Mouse (Mus musculus) right cerebral cortex, postnatal 25 days (tissue): ENCODE data around the gene Itln1.
"Not testable (repeated sequence)": the region's sequence is repeated elsewhere in the genome, so short reads cannot be mapped to it uniquely, and the experiment has no call there.

Experiments
- DNase-seq: peaks from one replicate; pipeline ENCODE4 v3.0.0; 2022

Gene Itln1

GRCm38 (mm10) chr1:171513234-171513633 is 21.9 kb downstream of the Itln1 start:
- no peak for DNase-seq

- no peak for DNase-seq
Measured at GRCm38 (mm10) chr1:171504586-171504985, 30.5 kb downstream of the Itln1 start.

- peak; percentile 51 for DNase-seq
Measured at GRCm38 (mm10) chr1:171503592-171504291, 31.4 kb downstream of the Itln1 start.

GRCm38 (mm10) chr1:171503250-171503591 is 31.9 kb downstream of the Itln1 start, which contains the start of gene Alyref2:
Gene Alyref2, plus strand, starts transcription at chr1:171503478.
- DNase-seq, result peak; percentile 88

- no peak for DNase-seq
Measured at GRCm38 (mm10) chr1:171502388-171503249, 32.5 kb downstream of the Itln1 start.

GRCm38 (mm10) chr1:171501636-171502080 is 33.4 kb downstream of the Itln1 start:
- no peak for DNase-seq

- DNase-seq, result no peak
Measured at GRCm38 (mm10) chr1:171501016-171501610, 34.0 kb downstream of the Itln1 start.

- no peak for DNase-seq
Measured at GRCm38 (mm10) chr1:171499856-171500255, 35.2 kb downstream of the Itln1 start.

GRCm38 (mm10) chr1:171495371-171495770 is 39.7 kb downstream of the Itln1 start:
- no peak for DNase-seq

- DNase-seq, result no peak
Measured at GRCm38 (mm10) chr1:171494241-171494640, 40.9 kb downstream of the Itln1 start.

- DNase-seq, result peak; percentile 61
Measured at GRCm38 (mm10) chr1:171478968-171479367, 56.1 kb downstream of the Itln1 start.

GRCm38 (mm10) chr1:171477758-171478545 is 57.1 kb downstream of the Itln1 start:
- no peak for DNase-seq

- no peak for DNase-seq
Measured at GRCm38 (mm10) chr1:171477123-171477522, 58.0 kb downstream of the Itln1 start.

- DNase-seq, result no peak
Measured at GRCm38 (mm10) chr1:171473920-171474640, 61.0 kb downstream of the Itln1 start.

- DNase-seq, result no peak
Measured at GRCm38 (mm10) chr1:171473506-171473905, 61.6 kb downstream of the Itln1 start.

GRCm38 (mm10) chr1:171471941-171472340 is 63.2 kb downstream of the Itln1 start:
- not testable (repeated sequence) for DNase-seq

- DNase-seq, result no peak
Measured at GRCm38 (mm10) chr1:171471452-171471851, 63.6 kb downstream of the Itln1 start.

- DNase-seq, result no peak
Measured at GRCm38 (mm10) chr1:171470896-171471295, 64.2 kb downstream of the Itln1 start.

GRCm38 (mm10) chr1:171470371-171470871 is 64.7 kb downstream of the Itln1 start:
- DNase-seq, result peak; percentile 32

- DNase-seq, result no peak
Measured at GRCm38 (mm10) chr1:171469678-171470077, 65.4 kb downstream of the Itln1 start.
